Mouse (Mus musculus): Measurements from ENCODE around the gene Vmn1r148.
"Not testable (repeated sequence)": the region's sequence is repeated elsewhere in the genome, so short reads cannot be mapped to it uniquely, and the experiment has no call there.

Gene Vmn1r148

DNA sequence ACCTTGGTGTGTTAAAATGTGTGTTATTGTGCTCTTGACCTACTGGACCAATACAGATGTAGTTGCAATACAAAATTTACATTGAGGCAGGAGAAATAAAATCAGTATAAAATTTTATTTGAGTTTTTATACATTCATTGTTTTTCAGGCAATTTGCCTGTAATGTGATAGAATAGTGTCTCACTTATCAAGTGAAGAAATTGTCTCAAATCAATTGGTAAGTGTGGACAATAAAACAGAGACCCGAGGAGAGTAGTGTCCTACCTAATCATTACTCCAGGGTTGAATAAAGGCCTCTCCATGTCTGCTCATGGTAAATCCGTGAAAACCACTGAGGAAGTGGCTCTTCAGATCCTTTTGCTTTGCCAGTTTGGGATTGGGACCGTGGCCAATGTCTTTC lies at the start of gene Vmn1r148:
Vmn1r148 (plus strand) TSS at position 301 of the 400 bp plus-strand sequence.
- not testable (repeated sequence) for DNase-seq

- not testable (repeated sequence) for DNase-seq
These were observed 42.4 kb upstream of the Vmn1r148 start, which contains the start of gene Gm8660 for GRCm38 (mm10) chr7:22370939-22371338. Gene Gm8660, minus strand, starts transcription at chr7:22371039.

DNA sequence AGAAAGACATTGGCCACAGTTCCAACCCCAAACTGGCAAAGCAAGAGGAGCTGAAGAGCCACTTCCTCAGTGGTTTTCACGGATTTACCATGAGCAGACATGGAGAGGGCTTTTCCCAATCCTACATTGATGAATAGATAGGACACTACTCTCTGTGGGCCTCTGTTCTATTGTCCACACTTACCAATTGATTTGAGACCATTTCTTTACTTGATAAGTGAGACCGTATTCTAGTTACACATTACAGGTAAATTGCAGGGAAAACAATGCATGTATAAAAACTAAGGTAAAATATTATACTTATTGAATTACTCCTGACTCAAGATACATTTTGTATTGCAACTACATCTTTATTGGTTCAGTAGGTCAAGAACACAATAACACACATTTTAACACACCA lies 24.7 kb downstream of the Vmn1r148 start, which contains the start of gene Vmn1r149:
Vmn1r149 (minus strand) TSS at position 101 of the 400 bp plus-strand sequence.
- DNase-seq, result not testable (repeated sequence)

GRCm38 (mm10) chr7:22463975-22464374 lies 50.6 kb downstream of the Vmn1r148 start, which contains the start of gene Gm10665:
Gene Gm10665, minus strand, starts transcription at chr7:22464075.
- not testable (repeated sequence) for DNase-seq
